Mouse (Mus musculus) right cerebral cortex, postnatal 25 days (tissue): ENCODE data around the gene Olfr985.
A peak's percentile ranks its signal among the peaks of the same experiment; 100 is the strongest.

Experiments
- DNase-seq: peaks from one replicate; pipeline ENCODE4 v3.0.0; 2022

Olfr985 gene

DNA sequence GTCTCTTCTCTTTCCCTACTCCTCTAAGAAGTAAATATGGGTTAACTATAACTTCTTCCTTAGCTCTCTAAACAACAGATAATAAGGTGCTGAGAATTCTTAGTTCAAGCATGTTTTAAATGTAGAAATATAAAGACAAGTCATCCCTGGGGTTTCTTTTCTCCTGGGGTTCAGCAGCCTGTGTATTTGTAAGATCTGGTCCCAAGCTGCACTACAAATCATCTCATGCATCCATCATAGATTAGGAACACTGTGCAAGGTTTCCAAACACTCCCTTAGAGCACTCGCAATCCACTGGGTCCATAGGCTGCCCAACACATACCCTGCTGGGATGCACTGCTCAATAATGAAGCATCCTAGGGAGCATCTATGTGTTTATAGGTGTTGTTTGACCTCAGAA lies at the start of gene Olfr985:
Gene Olfr985 (minus strand): TSS at position 101 of the 400 bp plus-strand sequence.
- no peak for DNase-seq

DNA sequence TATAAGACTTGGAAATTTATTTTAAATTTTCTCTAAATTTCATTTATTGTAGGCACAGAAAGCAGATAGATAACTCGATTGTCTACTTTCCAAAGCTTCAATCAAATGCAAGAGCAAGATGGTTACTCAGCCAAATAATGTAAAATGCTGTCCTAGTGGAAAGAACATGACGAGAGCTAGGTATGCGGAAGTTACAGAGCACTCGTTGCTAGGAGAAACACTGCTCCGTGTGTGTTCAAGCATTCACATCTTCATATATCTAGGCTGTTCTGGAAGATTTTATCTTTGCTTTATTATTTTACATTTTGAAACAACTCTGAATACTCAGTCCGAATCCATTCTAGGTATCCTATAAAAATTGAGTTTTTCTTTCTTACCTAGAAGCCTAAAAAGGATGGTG lies 47.0 kb upstream of the Olfr985 start:
- DNase-seq: no peak

DNA sequence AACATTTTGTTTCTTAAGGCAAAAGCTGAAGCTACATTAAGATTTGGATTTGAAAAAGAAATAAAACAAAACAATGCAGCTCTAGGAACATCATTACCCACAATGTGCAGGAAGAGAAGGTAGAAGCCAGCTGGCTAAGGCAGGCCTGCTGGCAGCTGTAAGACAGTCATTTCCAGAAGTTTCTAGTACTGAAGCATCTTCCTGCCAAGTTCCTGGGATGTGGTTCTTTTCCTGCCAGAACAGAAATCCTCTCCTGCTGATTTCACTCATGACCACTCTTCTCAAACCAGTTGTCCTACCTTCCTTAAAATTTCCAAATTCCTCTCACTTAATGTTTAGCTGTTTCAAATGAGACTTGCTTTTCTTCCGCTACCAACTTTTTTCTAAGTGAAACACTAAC lies 36.5 kb upstream of the Olfr985 start:
- DNase-seq: no peak

DNA sequence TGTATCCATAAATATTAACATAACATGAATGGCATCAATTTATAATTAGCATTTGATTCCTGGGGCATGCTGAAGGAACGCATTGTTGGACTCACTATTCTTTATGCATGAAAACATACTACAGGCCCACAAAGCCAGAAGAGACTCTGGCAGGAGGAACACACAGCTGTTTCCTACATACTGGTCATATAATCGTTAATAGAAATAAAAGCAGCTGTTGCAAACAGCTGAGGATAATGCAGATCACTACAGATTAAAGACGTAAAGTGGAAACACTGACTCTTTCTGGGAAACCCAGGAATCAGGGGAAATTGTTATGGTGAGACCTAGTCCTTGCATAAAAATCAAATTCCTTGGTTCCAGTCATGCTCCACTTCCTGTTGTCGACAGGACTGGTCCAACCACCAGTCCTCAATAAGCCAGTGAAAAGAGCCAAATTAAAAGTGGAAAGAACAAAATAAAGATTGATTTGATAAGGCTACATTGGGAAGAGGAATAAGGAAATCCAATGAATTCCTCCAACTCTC lies 25.2 kb upstream of the Olfr985 start:
- DNase-seq: no peak

DNA sequence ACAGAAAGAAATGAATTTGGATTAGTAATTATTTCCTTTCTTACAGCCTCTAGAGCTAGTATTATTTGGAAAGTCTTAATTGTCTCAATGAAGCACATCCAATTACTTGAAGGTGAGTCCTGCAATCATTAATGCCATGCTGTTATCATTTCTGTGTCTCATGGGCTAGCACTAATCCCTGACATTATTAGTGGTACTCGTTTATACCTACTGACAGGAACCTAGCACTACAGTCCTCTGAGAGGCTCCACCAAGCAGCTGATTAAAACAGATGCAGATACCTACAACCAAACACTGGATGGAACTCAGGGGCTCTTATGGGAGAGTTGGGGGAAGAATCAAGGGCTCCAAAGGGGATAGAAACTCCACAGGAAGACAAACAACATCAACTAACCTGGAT lies 11.6 kb upstream of the Olfr985 start:
- no peak for DNase-seq

DNA sequence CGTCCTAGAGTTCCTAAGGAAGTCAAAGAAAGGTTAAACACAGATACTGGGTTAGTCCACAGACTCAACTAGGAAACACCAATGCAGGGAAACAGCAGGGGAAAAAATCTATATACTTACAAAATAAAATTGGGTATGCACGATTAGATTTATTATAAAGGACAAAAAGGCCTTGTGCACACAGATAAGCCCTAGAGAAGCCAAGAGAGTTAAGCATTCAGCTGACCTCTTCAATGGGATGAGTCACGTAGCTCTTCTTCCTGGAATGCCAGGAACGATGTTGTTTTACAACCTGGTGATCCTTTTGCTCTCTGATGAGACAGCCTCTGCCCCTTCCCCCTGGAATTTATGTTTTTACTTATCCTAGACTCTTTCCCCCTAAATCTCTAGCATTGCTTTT lies 9.5 kb upstream of the Olfr985 start:
- DNase-seq: no peak

DNA sequence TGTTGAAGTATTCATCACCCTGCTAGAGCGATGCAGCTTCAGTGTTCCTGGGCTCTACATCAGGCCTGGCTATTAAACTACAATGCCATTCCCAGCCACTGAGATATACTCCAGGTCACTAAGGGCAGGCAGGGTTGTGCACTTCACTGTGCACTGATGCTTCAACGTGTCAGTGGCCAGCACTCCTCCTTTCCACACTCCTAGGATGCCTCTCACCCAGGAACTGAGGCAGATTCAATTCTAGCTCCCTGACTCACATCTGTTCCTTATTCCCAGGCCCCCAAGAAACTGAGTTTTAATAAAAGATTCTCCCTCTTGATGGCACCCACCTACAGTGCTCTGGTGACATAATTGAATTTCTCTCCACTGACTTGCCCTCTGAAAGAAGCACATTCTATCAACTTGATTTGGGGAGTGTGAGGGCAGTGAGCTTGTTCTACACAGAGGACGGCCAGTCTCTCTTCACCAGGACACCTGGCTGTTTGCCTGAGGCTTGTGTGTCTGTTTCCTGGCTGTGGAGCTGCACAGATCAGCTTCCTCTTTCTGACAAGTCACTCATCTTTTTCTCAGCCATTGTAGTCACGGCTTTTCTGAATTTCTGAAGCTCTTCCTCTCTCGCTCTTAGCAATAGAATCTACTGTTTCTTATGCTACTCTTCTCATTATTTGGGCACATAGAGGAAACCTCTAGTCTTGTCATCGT lies 7.2 kb upstream of the Olfr985 start:
- no peak for DNase-seq

DNA sequence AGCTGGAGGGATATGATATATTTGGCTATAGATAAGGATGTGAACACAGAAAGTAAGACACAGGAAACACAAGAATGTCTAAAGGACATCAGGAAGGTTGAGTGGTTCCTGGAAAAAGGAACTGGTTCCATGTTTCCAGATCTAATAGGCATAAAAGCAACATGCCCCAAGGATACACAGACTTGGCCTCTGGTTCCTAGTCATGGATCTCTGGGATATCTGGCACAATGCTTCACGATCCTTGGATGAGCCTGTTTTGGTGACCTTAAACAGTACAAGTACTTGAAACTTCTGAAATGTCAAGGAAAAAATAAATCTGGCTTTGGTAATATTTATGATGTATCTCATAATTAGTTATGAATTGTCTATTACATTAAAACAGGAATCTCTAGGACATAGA lies 572 bp upstream of the Olfr985 start:
- no peak for DNase-seq

DNA sequence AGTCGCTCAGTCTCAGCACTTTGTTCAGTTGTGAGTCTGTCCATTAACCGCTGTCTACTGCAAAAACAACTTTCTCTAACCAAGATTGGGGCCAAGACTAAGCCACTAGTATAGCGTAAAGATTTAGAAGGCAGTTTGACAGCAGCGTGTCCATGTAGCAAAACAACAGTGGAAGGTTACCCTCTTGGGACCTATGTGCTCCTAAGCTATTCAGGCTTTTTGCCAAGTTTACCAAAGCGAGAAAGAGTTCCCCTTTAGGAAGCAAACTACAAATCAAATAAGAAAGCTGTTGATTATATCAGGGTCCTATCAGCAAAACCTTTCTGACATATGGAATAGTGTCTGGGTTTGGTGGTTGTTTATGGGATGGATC lies 12.7 kb downstream of the Olfr985 start:
- no peak for DNase-seq

DNA sequence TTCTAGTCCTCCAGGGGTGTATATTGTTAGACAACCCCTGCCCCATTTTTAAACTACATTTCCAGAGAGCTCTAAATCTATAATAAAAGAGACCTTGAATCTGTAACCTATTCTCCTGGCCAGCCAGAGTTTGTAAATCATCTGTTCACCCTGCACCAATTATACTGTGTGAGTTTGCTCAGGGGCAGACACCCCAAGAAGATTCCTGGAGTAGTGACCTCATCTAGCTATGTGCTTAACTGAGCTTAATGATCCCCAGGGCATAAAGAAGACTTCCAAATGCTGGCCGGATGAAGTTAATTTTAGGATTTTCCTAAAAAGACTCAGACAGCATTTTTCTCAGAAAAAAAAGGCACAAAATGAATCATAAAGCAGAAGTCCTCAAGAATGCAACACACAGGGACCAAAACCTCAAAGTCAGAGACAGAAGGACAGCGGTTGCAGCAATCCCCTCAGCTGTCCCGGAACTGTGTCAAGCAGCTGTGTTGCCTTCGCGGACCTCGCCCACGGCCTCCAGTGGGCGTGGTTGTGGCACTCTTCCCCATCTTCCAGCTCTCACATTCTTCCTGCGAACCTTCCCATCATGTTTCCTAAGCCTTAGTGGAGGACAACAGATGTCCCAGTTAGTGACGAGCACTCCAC lies 13.2 kb downstream of the Olfr985 start:
- DNase-seq: peak; percentile 10

DNA sequence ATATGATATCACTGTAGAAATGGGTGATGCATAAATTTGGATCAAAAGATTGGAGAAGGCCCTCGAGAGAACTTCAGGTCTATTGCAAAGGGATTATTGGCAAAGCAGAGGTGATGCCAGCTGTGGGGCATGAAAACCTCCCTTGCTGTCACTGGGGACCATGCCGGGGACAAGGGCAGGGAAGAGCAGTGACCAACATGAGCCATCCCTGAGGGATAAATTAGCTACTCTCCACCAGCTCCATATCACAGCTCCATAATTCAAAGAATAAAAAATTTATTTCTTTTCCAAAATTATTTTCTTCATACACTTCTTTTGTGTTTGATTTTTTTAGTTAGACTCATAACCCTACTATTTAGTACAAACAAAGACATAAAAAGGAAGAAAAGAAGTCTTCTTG lies 15.9 kb downstream of the Olfr985 start, which contains the start of gene Olfr984:
Gene Olfr984 (minus strand): TSS at position 101 of the 400 bp plus-strand sequence.
- DNase-seq: no peak

DNA sequence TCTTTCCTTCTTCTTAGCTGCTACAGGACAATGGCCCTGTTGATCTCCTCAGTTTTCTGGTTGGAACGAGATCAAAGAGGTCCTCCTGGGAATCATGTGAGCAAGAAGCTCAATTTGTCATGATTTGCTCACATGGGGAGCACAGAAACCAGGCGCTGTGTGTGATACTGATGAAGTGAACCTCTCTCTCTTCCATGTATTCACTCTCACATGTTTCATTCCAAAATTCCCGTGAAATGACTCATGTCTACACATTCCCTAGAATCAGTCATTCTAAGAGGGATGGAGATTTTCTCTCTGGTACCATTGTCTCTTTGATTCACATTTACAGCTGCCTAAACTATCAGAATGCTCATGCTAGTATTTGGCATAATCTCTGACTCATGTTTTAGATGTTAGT lies 35.2 kb downstream of the Olfr985 start:
- DNase-seq: no peak

DNA sequence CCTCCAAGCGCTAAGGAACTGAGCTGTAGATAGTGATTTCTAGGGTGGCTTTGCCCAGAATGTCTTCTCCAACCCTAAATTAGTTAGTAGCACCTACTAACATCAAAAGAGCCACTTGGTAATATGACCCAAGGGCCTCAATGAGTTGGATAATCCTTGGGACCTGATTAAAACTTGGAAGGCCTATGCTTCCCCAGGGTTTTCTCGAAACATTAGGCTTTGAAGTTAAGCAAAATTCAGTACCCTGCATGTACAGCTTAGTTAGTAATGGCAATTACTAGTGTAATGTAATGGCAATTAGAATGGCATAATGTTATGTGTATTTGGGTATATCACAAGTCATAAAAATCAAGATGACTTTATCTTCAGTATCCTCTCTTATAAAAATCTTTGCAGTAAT lies 36.5 kb downstream of the Olfr985 start, which contains the start of gene Olfr983:
Gene Olfr983 (minus strand): TSS at position 101 of the 400 bp plus-strand sequence.
- DNase-seq: no peak
